In the genomic region with DNA sequence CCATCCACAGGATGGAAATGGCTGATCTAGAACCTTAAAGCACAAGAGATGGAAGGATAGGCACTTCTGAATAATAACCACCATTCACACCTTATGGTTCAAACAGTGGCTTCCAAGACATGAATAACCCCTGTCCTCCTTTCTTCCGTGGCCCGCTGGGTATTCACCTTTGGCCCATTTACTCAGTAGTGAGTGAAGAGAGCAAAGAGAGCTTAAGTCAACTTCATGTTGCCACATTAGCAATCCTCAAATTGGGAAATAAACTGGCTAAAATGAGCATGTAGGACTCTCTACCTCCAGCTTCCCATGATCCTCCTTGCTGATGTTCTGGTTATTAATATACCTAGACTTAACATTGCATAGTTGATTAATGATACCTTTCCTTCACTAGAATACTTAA, we compare ENCODE assay signal across 31 mouse cellular contexts.
DNase-seq lines count a peak whose midpoint lies in the region; ATAC-seq and TF ChIP-seq lines count a peak whose summit lies in the region.
"Had no signal": no experiment of that assay in that cellular context is flagged by ENCODE, and none has a peak within 500 bp of the region (broad histone marks: within the 10 kb centered on the region; RNA-seq: fewer than 3 reads in every experiment).

No protein-coding gene starts in this region.

- H3K9me3 ChIP-seq in kidney, embryonic 15.5 days (replicated peaks) = no peaks in the 10 kb centered on the region
- H3K9me3 ChIP-seq in liver, postnatal 0 days (ENCODE audit: low read length) = no peaks in the 10 kb centered on the region
- H3K9me3 ChIP-seq in liver, embryonic 12.5 days (replicated peaks) = no peaks in the 10 kb centered on the region
- H3K9me3 ChIP-seq: forebrain, embryonic 12.5 days; hindbrain, embryonic 13.5 days; limb, embryonic 13.5 days; lung, embryonic 15.5 days; midbrain, embryonic 13.5 days; neural tube, embryonic 13.5 days had no signal

- ATAC-seq in kidney, embryonic 15.5 days (replicated peaks; ENCODE audit: low FRiP score) = no peak
- peak; percentile 52 for ATAC-seq in liver, postnatal 0 days
- no peak for ATAC-seq in liver, embryonic 12.5 days
- ATAC-seq: forebrain, postnatal 0 days; intestine, embryonic 16.5 days; midbrain, embryonic 13.5 days had no signal

- no peaks in the 10 kb centered on the region for H3K4me1 ChIP-seq in kidney, embryonic 15.5 days
- H3K4me1 ChIP-seq in liver, postnatal 0 days (ENCODE audit: insufficient read depth) = peaks cover 9% of the 10 kb centered on the region
- H3K4me1 ChIP-seq in liver, embryonic 12.5 days = no peaks in the 10 kb centered on the region
- H3K4me1 ChIP-seq: forebrain, embryonic 12.5 days; hindbrain, embryonic 13.5 days; limb, embryonic 13.5 days; midbrain, embryonic 13.5 days; neural tube, embryonic 13.5 days had no signal

- no peak overlapping the region for H3K27ac ChIP-seq in kidney, embryonic 15.5 days
- peak overlapping the region; percentile 74 for H3K27ac ChIP-seq in liver, postnatal 0 days (ENCODE audit: low read depth)
- H3K27ac ChIP-seq in liver, embryonic 12.5 days = no peak overlapping the region
- H3K27ac ChIP-seq: forebrain, embryonic 12.5 days; hindbrain, embryonic 13.5 days; left cerebral cortex, adult 2 months; limb, embryonic 13.5 days; liver, embryonic 14.5 days; lung, embryonic 15.5 days; macrophage; midbrain, embryonic 13.5 days; neural tube, embryonic 13.5 days; stomach, postnatal 0 days had no signal

- H3K9ac ChIP-seq in kidney, embryonic 15.5 days = no peak overlapping the region
- H3K9ac ChIP-seq in liver, postnatal 0 days (replicated peaks) = no peak overlapping the region
- no peak overlapping the region for H3K9ac ChIP-seq in liver, embryonic 12.5 days
- H3K9ac ChIP-seq: forebrain, embryonic 12.5 days; forebrain, postnatal 0 days; hindbrain, embryonic 13.5 days; limb, embryonic 13.5 days; liver, embryonic 14.5 days; lung, embryonic 15.5 days; midbrain, embryonic 13.5 days; neural tube, embryonic 13.5 days had no signal

- H3K36me3 ChIP-seq in kidney, embryonic 15.5 days = no peaks in the 10 kb centered on the region
- H3K36me3 ChIP-seq in liver, postnatal 0 days (replicated peaks; ENCODE audit: insufficient read depth, low read length) = no peaks in the 10 kb centered on the region
- H3K36me3 ChIP-seq in liver, embryonic 12.5 days = no peaks in the 10 kb centered on the region
- H3K36me3 ChIP-seq: forebrain, embryonic 12.5 days; hindbrain, embryonic 13.5 days; limb, embryonic 13.5 days; lung, embryonic 15.5 days; midbrain, embryonic 13.5 days; neural tube, embryonic 13.5 days had no signal

- TF ChIP-seq CTCF in liver, postnatal 0 days (IDR thresholded peaks at IDR 0.05; ENCODE audit: low read depth) = no peak

- WGBS in kidney, embryonic 15.5 days = 94% methylated on average over 2 of the region's 2 CpGs
- 60% methylated on average over 2 of the region's 2 CpGs for WGBS in liver, postnatal 0 days (ENCODE audit: insufficient replicate concordance)
- 74% methylated on average over 2 of the region's 2 CpGs for WGBS in liver, embryonic 12.5 days (ENCODE audit: insufficient replicate concordance)

- no peaks in the 10 kb centered on the region for H3K27me3 ChIP-seq in kidney, embryonic 15.5 days
- no peaks in the 10 kb centered on the region for H3K27me3 ChIP-seq in liver, postnatal 0 days (ENCODE audit: insufficient read depth, low read length)
- H3K27me3 ChIP-seq in liver, embryonic 12.5 days (replicated peaks) = no peaks in the 10 kb centered on the region
- H3K27me3 ChIP-seq: forebrain, embryonic 12.5 days; hindbrain, embryonic 13.5 days; limb, embryonic 13.5 days; lung, embryonic 15.5 days; midbrain, embryonic 13.5 days; neural tube, embryonic 13.5 days had no signal

- H3K4me3 ChIP-seq in kidney, embryonic 15.5 days (replicated peaks) = no peak overlapping the region
- H3K4me3 ChIP-seq in liver, postnatal 0 days (ENCODE audit: low read depth, low read length) = no peak overlapping the region
- H3K4me3 ChIP-seq in liver, embryonic 12.5 days = no peak overlapping the region
- H3K4me3 ChIP-seq: erythroblast, embryonic 14.5 days; forebrain, embryonic 12.5 days; hindbrain, embryonic 13.5 days; left cerebral cortex, adult 2 months; limb, embryonic 13.5 days; lung, embryonic 15.5 days; midbrain, embryonic 13.5 days; neural tube, embryonic 13.5 days had no signal

- TF ChIP-seq EP300 in liver, postnatal 0 days (IDR thresholded peaks at IDR 0.05; ENCODE audit: low read depth) = peak; percentile 81

- H3K4me2 ChIP-seq in kidney, embryonic 15.5 days = no peak overlapping the region
- no peak overlapping the region for H3K4me2 ChIP-seq in liver, postnatal 0 days (ENCODE audit: low read depth, low read length)
- H3K4me2 ChIP-seq in liver, embryonic 12.5 days = no peak overlapping the region
- H3K4me2 ChIP-seq: forebrain, embryonic 12.5 days; heart, embryonic 11.5 days; hindbrain, embryonic 13.5 days; limb, embryonic 13.5 days; lung, embryonic 15.5 days; midbrain, embryonic 13.5 days; neural tube, embryonic 13.5 days had no signal

- peak; percentile 50 for DNase-seq in adrenal gland, postnatal 14 days
- no peak for DNase-seq in adrenal gland, postnatal 4 days (ENCODE audit: low spot score in 2 of 2)
- peak; percentile 74 to 77 for DNase-seq in kidney, adult 8-10 months
- DNase-seq in liver, postnatal 0 days = peak; percentile 33
- DNase-seq in fat pad, adult 2 months (ENCODE audit: extremely low read depth, low read depth, low spot score) = peak; percentile 21
- no peak for DNase-seq in MN1 (ENCODE audit: low spot score)
- DNase-seq: adrenal gland, adult 8-10 months; cerebellum, adult 2 months; cerebellum, postnatal 14 days; forebrain, postnatal 0 days; gastrocnemius, postnatal 14 days; heart, adult 11 months; heart, postnatal 4 days; right cerebral cortex, postnatal 4 days; thymus, adult 18-20 months; thymus, postnatal 25 days had no signal

Comparison
In these comparisons a context has a peak if more than half of its experiments do, and no peak if none do; other contexts are left out.
1. DNase-seq: peak in adrenal gland, postnatal 14 days (single experiment), kidney, adult 8-10 months (2 of 2), liver, postnatal 0 days (single experiment) and fat pad, adult 2 months (single experiment); none in adrenal gland, postnatal 4 days (0 of 2) and MN1 (single experiment).